Mouse (Mus musculus): Measurements from ENCODE around the gene Il34.

Il34 gene

DNA sequence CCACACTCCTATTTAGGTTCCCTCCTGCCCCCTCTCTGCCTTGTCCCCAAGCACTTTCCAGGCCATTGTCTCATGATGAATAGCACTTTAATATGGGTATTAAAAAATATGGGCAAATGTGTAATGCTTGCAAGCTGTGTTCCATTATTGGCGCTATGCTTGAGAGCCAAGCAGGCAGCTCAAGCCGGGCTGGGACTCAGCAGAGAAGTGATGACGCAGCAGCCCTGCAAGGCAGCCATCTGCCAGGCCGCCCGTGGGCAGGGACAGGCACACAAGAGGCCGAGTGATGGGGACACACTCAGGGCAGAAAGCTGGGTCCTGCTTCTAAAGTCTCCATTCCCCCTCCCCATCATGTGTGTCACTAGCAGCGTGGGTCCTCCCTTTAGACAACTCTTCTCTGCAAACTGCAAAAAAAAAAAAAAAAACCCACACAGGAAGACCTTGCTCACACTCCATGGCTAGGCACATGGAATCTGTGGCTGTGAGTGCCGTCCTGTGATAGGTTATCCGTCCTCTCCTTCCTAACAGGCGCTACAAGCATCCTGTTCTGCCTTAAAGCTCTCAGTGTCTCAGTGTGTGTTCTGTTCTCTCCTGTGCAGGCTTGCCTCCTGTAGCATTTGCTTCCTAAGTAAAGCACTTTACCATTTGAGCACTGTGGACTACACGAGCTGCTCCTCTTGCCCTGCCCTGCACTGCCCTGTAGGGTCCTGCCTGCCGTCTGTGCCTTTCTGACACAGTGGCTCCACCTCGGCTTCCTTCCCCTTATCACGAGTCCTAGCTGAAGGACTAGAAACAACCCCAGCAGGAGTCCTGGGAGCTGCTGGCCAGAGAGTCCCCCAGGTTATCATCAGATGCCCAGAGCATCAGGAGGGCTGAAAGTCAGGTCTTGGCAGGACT, 100.1 kb downstream of the Il34 start:
- DNase-seq, result no peak

DNA sequence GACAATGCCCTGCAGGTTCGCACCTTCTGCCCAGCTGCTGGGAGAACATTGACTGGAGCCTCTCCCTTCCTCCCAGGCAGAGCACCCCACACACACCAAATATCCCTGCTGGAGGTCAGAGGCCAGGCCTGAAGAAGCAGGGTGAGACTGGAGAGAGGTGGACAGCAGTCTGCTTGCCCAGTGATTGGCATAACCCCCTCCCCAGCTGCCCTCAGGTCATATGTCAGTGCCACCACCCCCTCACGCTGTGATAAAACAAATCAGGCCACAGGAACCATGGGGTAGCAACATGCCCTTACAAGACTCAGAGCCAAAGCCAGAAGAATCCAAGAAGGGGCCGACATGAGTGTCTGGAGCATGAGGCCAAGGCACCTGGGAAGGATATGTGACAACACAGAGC, 101.6 kb downstream of the Il34 start:
- no peak for DNase-seq

DNA sequence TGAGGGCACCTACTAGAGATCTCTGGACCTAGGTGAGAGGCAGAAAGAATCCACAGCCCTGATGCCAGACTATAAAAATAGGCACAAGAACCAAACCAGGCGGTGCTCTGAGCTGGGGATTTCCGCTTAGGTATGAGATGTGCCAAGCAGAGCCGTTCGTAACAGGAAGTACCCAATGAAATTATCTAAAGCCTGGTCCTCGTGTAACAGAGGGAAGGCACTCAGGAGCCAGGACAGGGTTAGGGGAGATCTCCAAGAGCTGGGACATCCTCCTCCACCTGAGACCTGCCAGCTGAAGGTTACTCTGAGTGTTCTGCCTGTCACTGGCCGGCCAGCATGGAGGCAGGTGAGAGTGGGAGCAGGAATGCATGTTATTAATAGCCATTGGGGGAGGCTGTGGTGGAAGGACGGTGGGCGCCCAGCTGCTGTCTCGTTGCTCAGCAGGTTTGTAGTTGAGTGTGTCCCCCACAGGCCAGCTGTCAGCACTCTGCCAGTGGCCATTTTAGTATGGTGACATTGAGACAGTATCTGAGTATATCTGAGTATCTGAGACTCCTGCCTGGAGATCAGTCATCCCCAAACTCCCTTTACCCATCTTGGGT, 102.2 kb downstream of the Il34 start:
- DNase-seq, result no peak

DNA sequence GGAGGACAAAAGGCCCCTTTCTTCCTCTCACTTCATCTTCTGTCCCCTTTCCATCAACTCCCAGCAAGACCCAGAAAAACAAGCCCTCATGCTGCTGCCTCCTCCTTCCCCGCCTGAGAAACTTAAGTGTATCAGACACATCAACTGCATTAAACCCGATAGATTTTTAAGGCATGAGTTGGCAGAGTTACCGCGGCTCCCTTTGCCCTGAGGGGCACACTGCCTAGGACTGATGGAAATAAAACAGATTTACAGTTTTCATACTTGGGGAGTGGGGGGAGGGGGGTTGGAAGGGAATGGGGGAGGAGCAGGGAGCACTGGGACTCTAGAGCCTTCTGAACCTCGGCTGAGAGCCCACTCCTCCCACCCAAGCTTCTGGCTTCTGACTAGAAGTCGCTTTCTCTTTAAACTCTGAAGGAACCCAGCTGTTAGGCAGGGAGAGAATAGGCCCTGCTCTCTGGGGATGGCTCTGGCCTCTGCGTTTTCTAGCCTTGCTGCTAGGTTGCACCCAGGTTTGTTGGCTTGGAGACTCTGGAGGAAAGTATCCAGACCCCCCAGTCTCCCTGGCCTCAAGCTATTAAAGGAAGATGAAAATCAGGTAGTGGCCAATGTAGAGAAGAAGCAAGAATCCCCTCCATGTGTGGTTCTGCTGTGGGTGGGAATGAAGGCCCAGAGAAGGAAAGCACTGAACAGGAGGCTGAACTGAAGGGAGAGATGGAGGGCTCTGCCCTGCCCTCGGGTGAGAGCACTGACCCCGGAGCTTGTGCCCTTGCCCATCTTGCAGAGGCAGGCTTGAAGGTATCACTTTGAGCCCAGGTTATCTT, 102.9 kb downstream of the Il34 start:
- DNase-seq, result no peak

DNA sequence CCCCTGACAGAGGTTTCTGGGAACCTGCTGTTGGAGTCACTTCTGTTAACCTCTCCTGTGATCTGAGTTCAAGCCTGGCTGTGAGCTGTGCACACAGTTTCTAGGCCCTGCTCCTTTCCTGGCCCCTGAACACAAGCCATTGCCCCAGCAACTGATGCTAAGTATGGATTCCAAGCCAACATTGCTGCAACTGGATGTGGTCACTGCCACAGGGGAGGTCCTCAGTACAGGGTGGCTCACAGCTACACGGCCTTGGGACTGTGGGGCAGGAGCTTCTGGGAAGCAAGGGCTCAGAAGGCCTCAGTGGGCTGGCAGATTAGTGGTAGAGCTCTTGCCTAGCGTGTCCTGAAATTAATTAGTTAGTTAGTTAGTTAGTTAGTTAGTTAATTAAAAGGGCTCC, 105.2 kb downstream of the Il34 start:
- no peak for DNase-seq

DNA sequence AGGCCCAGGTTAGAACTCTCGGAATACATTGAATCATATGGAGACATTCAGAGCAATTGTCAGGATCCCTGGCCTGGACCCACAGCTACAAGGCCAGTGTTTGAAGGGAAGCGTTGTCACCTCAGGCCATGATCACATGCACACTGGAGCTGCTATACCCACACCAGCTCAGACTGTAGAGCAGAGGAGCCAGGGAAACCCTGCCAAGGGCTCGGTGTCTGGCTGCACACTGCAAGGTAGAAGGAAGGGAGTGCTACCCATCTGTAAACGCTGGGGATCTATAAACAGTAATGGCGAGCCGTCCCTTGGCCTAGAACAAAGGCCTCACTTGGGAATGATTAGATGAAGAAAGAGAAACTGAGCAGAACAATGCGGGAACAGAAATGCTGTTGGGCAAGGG, 106.2 kb downstream of the Il34 start:
- no peak for DNase-seq

DNA sequence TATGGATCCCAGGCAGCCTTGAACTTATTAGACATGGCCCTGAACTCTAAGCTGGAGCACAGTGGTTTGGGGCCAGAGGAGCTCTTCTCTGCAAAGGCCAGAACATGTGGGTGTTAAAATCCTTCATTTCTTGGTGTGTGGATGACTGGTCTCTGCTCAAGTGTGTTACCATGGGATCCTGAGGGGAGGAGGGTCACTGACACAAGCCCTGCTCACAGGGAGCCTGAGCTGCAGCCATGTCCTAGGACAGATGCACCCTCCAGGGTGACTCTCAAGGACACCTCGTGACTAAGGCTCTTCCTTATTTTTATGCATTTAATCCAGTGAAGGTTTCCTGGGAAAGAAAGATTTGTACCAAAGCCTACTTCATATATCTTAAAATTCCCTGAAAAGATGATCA, 107.6 kb downstream of the Il34 start:
- DNase-seq, result no peak

DNA sequence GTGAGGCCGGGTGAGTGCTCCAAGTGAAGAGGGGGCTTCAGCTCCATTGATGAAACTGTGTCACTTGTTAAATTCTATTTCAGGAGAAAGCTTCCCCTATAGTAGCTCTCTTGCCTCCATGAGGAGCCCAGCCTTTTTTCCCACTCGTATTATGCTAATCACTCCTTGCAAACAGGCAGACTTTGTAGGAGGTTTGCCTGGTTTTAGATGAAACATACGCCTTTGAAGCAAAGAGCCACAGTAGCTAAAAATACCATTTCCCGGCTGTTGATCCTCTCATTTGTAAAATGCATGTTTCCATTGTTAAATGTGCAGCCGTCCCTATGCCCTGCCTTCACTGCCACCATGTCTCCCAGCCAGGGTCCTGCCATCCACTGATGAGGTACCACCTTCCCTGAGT, 108.2 kb downstream of the Il34 start:
- no peak for DNase-seq

DNA sequence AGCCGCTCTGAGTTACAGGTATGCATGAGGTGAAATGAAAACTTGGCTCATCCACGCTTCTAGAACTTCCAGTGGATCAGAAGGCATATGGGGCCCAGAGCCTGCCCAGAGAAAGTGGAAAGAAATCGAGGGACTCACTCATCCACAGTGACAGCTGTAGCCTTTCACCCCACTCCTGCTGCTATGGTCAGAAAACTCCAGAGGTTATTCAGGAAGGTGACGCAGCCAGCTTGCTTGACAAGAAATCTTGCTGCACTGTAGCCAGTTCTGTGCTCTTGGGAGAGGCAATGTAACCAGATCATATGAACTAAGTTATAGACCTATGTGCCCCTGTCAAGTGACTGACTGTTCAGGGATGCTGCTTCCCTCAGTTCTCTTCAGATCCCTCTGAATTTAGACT, 109.7 kb downstream of the Il34 start:
- DNase-seq, result no peak

DNA sequence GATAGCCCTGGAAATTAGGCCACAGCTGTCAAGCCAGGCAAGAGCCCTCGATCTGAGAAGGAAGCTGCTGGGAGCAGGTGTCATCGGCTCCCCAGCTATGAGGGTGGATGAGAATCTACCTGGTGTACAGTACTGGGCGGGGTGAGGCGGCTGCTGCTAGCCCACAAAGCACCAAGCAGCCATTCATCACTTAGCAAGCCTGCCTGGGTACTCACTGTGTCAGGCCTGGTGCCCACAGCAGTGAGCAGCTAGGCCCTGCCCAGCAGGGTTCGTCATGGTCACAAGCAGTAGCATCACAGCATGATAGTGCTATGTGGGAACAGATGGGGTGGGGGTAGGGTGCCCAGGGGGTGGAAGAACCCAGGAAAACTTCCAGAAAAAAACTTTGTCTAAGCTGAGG, 110.3 kb downstream of the Il34 start:
- DNase-seq, result no peak

DNA sequence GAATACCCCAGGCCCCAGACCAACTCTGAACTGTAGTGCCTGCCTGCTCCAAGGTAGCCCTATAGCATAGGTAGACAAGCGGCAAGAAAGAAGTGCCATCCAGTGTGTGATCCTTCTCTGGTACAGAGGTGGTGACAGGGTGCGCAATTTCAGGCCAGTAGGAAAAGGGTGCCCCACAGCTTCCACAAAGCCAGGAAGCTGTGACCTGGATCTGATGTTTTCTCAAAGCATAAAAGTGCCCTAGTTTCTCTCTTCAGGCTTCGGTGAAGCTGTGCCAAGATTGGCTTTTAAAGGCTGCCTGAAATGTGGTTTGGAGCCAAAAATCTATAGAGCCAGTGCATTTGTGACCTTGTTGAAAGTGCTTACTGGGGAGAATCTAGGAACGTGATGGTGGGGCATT, 110.9 kb downstream of the Il34 start:
- DNase-seq, result no peak

DNA sequence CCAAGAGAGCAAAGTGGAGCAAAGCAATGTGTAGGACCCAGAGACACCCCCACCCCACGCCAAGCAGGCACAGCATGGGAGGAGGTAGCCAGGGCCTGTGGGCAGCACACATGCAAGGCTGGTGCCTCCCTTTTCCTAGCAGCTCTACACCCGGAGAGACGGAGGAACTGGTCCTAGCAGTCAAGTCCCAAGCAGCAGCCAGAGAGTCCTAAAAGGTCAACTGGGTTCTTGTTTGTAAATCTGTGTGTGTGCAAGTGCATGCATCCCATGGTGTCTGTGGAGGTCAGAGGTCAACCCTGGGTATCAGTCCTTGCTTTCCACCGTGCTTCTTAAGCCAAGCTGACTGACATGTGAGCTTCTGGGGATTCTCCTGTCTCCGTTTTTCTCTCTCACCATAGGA, 111.5 kb downstream of the Il34 start:
- no peak for DNase-seq
